Mouse (Mus musculus) bone marrow macrophage, adult 2 months (primary cell): Measurements from ENCODE around the gene Txndc8. TPM values are rescaled to one million over a fixed set of nuclear protein-coding genes. Genes with fewer than 3 reads are reported as not detected.

Experiments
- H3K27ac ChIP-seq: 2 replicates; pipeline ENCODE4 v1.5.1; 2012; ENCODE audit warnings: low read depth, low read length; ENCODE audit not compliant: insufficient read depth
- H3K4me1 ChIP-seq: 2 replicates; pipeline ENCODE4 v1.6.1; 2012; ENCODE audit warnings: low read length; ENCODE audit not compliant: control insufficient read depth, insufficient read depth
- H3K4me3 ChIP-seq: 2 replicates; pipeline ENCODE4 v1.5.1; 2012; ENCODE audit warnings: mild to moderate bottlenecking, low read length, moderate library complexity; ENCODE audit not compliant: insufficient read depth
- CTCF ChIP-seq: IDR thresholded peaks from 2 replicates; pipeline ENCODE4 v1.5.1; 2012; ENCODE audit warnings: low read depth, mild to moderate bottlenecking, low read length, moderate library complexity
- POLR2A ChIP-seq: IDR thresholded peaks from 2 replicates; pipeline ENCODE4 v1.6.1; 2012; ENCODE audit warnings: mild to moderate bottlenecking, low read depth, low read length, borderline replicate concordance
- polyA plus RNA-seq: library from polyadenylated mRNA; stranded (reverse); fragments of >200 nt; gene quantifications from 2 replicates; pipeline ENCODE4 v1.2.4, GENCODE M21; 2012; ENCODE audit not compliant: missing spikeins, insufficient read depth, insufficient read length

Gene Txndc8
- polyA plus RNA-seq, 1 experiment, result not detected

DNA sequence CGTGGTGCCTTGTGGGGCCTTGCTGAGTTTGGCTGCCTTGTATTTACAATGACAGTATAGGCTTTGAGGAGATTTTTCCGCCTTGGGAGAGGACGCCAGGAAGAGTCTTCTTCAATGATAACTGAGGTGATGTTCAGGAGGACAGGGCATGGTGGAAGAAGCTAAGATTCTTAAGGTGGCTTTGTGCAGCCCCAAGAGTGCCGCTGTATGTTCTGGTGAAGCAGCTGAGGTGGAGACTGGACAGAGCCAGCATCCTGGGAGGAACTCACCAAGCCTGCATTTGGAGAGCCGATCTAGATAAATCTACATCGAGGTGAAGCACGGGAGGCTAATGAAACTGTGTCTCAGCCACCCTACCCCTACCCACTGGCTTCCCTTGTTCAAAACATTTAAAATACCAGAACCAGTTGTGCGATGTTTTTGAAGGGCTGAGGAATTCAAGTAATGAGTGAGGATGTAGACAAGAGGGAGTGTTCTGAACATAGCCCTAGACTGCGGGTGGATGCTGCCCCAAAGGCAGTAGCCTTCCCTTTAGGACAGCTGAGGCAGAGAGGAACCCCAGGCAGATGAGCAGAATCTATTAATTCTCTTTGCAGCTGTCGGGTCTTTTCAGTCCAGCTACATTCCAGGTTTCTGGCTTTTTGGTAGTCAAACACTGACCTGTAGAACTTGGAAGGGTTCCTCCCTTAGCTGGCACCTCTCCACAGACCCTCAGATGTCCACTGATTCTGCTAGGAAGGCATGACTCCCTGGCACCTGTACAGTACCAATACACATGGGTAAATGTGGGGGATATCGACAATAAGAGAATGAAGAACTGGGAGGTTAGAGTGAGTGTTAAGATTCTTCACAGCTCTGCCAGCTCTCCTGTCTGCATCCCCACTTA lies 51.5 kb downstream of the Txndc8 start:
- peaks cover 32% of the 10 kb centered on the region for H3K4me1 ChIP-seq
- H3K4me3 ChIP-seq, result peak overlapping the region; percentile 72
- TF ChIP-seq POLR2A (no peak), CTCF (no peak)
- peak overlapping the region; percentile 99 for H3K27ac ChIP-seq

DNA sequence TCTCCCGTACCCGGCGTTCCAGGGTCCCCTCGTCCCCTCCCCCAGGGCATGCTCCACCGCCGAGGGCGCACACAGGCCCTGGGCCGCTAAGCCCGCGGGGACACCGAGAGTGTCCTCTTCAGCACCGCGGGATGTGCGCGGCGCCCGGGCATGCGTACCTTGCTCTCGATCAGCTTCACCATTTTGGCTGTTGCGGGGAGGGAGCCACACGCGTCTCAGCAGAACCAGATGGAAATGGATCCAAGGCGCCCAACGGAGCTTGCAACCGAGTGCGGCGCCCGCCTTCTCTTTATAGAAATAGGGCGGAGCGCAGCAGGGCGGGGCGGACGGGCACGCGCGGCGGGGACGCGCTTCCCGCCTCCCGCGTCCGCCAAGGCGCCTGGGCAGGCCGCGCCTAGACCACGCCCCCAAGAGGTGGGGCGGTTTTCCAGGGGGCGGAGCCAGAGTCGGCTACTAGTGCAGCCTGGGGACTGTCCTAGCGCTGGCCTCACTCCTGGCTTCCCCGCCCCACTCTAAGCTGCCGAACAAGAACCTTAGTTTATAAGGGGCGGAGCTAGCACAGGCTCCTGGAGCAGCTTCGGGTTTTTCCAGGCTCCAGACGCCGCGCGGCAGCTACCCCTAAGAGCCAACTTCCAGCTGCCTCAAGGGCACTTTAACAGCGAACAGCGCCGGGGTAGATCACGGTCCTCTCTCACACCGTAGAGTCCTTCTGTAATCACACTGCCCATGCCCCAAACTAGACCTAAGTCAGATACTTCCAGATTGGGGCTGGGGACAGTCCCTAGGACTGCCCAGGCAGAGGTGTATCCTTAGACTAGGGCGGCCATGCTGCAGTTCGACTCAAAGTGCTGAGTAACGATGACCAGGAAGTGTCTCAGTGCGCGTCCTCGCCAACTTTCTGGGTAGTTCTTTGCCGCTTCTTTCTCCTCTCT lies 52.6 kb downstream of the Txndc8 start, which contains the start of gene Txn1:
TSS of gene Txn1 (minus strand) at position 383 of the 932 bp plus-strand sequence.
- no peak for TF ChIP-seq CTCF
- TF ChIP-seq POLR2A, result peak; percentile 67; the same call in 1 of the 2 replicates

DNA sequence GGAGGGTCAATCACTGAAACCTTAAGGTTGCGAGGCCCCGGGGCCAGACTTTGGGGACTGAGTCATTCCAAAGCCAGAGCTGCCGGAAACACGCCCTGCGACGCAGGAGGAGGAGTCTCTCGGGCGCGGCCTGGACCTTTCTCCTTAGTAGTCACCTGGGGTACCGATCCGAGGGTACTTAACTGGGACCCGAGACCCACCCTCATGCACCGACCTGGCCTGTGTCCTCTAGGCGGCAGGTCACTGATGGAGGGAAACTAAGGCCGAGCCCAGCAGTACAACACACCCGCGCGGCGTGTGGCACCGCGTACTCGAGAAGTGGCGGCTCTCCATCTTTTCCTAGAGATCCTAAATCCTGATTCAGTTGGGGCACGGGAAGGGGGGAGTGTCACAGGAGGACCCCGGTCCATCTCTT lies 53.4 kb downstream of the Txndc8 start:
- TF ChIP-seq POLR2A (no peak), CTCF (no peak)
- Histone ChIP-seq H3K4me1 (peaks cover 38% of the 10 kb centered on the region), H3K27ac (peak overlapping the region; percentile 73), H3K4me3 (peak overlapping the region; percentile 77)

More for the DNA sequence above, 52.6 kb downstream of the Txndc8 start, which contains the start of gene Txn1:
- Histone ChIP-seq H3K27ac (peak within 1 kb of the TSS; percentile 99), H3K4me1 (peaks cover 38% of the 10 kb centered on the region), H3K4me3 (peak within 1 kb of the TSS; percentile 77)

DNA sequence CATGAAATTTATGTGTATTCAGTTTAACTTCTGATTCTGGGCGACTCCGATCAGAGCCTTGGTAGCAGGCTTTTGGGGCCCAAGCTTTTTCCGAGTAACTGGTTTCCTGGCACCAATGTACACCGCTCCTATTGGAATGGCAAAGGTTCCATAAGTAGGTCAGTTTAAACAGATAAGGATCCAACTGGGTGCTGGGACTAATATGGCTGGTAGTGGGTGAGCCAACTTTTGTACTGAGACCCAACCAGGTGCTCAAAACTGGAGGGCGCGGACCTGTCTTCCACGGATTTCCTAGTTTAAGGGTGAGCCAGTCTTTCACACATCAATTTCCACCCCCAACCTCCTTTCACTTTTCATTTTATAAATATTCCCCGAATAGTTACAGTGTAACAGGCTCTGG lies 53.9 kb downstream of the Txndc8 start:
- TF ChIP-seq POLR2A, result no peak
- no peak for TF ChIP-seq CTCF
- Histone ChIP-seq H3K27ac (peak overlapping the region; percentile 73; the same call in 1 of the 2 replicates), H3K4me1 (peaks cover 43% of the 10 kb centered on the region), H3K4me3 (peak overlapping the region; percentile 77)

DNA sequence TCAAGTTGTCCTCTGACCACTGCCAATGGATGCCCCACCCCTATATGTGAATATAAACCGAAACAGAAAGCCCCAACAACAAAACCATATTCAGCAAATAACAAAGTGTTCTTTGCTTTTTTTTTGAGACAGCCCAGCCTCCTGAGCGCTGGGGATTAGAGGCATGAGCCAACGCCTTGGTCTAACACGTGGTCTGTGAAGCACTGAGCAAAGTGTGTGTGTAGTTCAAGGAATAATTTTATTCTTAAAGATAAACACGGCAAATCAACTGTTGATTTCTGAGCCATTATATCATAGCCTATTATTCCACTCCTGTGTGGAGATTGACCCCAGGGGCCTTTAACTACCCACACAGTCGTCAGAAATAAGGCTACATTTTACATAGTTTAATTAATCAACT lies 54.3 kb downstream of the Txndc8 start:
- H3K4me1 ChIP-seq, result peaks cover 44% of the 10 kb centered on the region

DNA sequence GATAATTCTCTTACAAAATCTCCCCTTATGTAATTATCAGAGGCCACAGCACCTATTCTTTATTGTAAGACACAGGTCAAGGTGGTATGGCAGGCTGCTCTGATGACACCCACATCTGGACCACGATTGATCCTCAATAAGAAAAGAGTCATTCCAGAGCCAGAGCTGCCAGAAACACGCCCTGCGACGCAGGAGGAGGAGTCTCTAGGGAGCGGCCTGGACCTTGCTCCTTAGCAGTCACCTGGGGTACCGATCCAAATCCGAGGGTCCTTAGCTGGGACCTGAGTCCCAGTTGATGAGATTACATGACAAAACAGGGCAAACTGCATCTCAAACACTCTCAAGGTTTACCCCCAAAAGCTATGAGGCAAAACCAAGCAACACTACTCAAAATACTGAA lies 55.1 kb downstream of the Txndc8 start:
- Histone ChIP-seq H3K27ac (no peak overlapping the region), H3K4me3 (no peak overlapping the region), H3K4me1 (peaks cover 41% of the 10 kb centered on the region)
- TF ChIP-seq POLR2A (no peak), CTCF (no peak)

More for the DNA sequence above, 54.3 kb downstream of the Txndc8 start:
- no peak for TF ChIP-seq POLR2A
- TF ChIP-seq CTCF, result no peak
- no peak overlapping the region for H3K27ac ChIP-seq
- peak overlapping the region; percentile 77 for H3K4me3 ChIP-seq

DNA sequence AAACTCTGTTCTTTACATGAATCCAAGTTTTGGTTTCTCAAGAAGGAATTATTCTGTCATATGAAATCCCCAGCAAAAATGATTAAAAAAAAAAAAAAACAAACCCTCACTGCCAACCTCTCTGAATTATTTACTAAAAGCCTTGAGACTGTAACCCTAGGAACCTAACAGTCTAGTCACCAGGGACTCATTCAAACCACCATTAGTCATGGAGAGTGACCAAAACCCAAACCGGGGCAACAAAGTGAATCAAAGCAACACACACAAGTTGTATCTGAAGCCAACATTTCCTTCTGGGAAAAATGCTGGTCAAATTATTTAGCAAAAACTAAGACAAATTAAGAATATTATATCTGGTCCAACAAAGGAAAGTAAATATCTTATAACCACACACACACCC lies 56.0 kb downstream of the Txndc8 start:
- H3K27ac ChIP-seq, result no peak overlapping the region
- no peak overlapping the region for H3K4me3 ChIP-seq
- H3K4me1 ChIP-seq, result peaks cover 37% of the 10 kb centered on the region
- TF ChIP-seq CTCF (no peak), POLR2A (no peak)

DNA sequence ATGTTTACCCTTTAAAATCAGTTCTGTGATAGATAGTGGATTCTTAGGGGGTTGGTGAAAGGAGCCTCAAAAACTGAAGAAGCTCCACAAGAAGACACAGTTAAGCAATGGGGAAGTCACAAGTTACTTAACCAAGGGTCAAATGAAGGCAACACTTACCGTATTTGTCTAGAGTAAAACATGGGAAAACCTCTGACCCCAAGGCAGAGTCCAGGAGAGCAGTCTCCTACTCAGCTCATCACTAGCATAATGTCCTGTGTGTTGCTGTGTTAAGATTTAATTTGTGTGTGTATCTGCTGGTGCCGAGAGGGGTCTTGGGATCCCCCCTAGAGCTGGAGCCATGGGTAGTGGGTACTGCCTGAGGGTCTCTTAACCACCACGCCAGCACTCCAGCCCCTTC lies 56.5 kb downstream of the Txndc8 start:
- no peak for TF ChIP-seq CTCF
- no peak for TF ChIP-seq POLR2A
- no peak overlapping the region for H3K27ac ChIP-seq
- H3K4me1 ChIP-seq, result peaks cover 35% of the 10 kb centered on the region
- no peak overlapping the region for H3K4me3 ChIP-seq

DNA sequence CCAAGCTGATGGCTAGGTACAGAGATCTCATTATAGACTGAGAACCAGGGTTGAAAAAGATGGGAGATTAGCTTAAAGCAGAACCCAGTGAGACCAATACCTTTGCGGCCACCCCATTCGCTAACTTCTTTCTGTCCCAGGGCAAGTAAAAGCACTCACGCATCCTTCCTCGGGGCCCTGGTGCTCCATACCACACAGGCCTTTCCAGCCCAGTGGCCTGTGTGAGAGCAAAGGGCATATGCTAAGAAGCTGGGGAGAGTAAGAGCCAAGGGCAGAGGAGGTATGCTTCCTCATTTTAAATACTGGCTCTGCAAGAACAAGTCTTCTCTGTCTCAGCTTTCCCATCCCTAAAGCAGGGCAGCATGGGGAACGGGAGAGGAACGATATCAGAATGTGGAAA lies 59.1 kb downstream of the Txndc8 start:
- TF ChIP-seq POLR2A (no peak), CTCF (no peak)
- peaks cover 35% of the 10 kb centered on the region for H3K4me1 ChIP-seq
- no peak overlapping the region for H3K4me3 ChIP-seq
- no peak overlapping the region for H3K27ac ChIP-seq
